8 mouse cellular contexts compared by ENCODE assay signal in genomic region chr10:83543439-83544102, GRCm38 (mm10). TPM values are rescaled to one million over a fixed set of nuclear protein-coding genes. Genes with fewer than 3 reads are reported as not detected.
DNase-seq lines count a peak whose midpoint lies in the region; ATAC-seq and TF ChIP-seq lines count a peak whose summit lies in the region.

Washc4 (plus strand) TSS chr10:83543752.

- peak within 1 kb of the TSS; percentile 87 for H3K4me3 ChIP-seq in bone marrow, adult 2 months (replicated peaks; ENCODE audit: control insufficient read depth, low read depth, low read length)
- peak within 1 kb of the TSS; percentile 86 for H3K4me3 ChIP-seq in embryonic facial prominence, embryonic 15.5 days (replicated peaks)
- H3K4me3 ChIP-seq in heart, embryonic 10.5 days: peak within 1 kb of the TSS; percentile 89
- H3K4me3 ChIP-seq in kidney, embryonic 15.5 days (replicated peaks): peak within 1 kb of the TSS; percentile 93

- H3K36me3 ChIP-seq in embryonic facial prominence, embryonic 15.5 days: peaks cover 12% of the 10 kb centered on the region
- H3K36me3 ChIP-seq in heart, embryonic 10.5 days: peaks cover 11% of the 10 kb centered on the region
- H3K36me3 ChIP-seq in kidney, embryonic 15.5 days: peaks cover 10% of the 10 kb centered on the region

- peak; percentile 89; the same call in 1 of the 2 replicates for TF ChIP-seq POLR2A in bone marrow, adult 2 months (IDR thresholded peaks at IDR 0.05; ENCODE audit: borderline replicate concordance, control insufficient read depth, low read depth, low read length)

- peak within 1 kb of the TSS; percentile 90 for H3K9ac ChIP-seq in embryonic facial prominence, embryonic 15.5 days
- peak within 1 kb of the TSS; percentile 87 for H3K9ac ChIP-seq in kidney, embryonic 15.5 days

- H3K9me3 ChIP-seq in embryonic facial prominence, embryonic 15.5 days (replicated peaks): no peaks in the 10 kb centered on the region
- H3K9me3 ChIP-seq in heart, embryonic 10.5 days: no peaks in the 10 kb centered on the region
- no peaks in the 10 kb centered on the region for H3K9me3 ChIP-seq in kidney, embryonic 15.5 days (replicated peaks)

- H3K27me3 ChIP-seq in embryonic facial prominence, embryonic 15.5 days: no peaks in the 10 kb centered on the region
- no peaks in the 10 kb centered on the region for H3K27me3 ChIP-seq in heart, embryonic 10.5 days (ENCODE audit: insufficient read depth, poor library complexity, severe bottlenecking)
- no peaks in the 10 kb centered on the region for H3K27me3 ChIP-seq in kidney, embryonic 15.5 days

- no peak for TF ChIP-seq CTCF in bone marrow, adult 2 months (IDR thresholded peaks at IDR 0.05; ENCODE audit: control insufficient read depth, insufficient read depth, low read length)

- peak within 1 kb of the TSS; percentile 61 for H3K4me2 ChIP-seq in embryonic facial prominence, embryonic 15.5 days (replicated peaks)
- peak within 1 kb of the TSS; percentile 71 for H3K4me2 ChIP-seq in kidney, embryonic 15.5 days

- H3K27ac ChIP-seq in bone marrow, adult 2 months (ENCODE audit: control insufficient read depth, insufficient read depth, low read depth, low read length, poor library complexity): peak within 1 kb of the TSS; percentile 95
- peak within 1 kb of the TSS; percentile 87 for H3K27ac ChIP-seq in embryonic facial prominence, embryonic 15.5 days (replicated peaks)
- H3K27ac ChIP-seq in heart, embryonic 10.5 days: peak within 1 kb of the TSS; percentile 97
- peak within 1 kb of the TSS; percentile 91 for H3K27ac ChIP-seq in kidney, embryonic 15.5 days

- no peaks in the 10 kb centered on the region for H3K4me1 ChIP-seq in bone marrow, adult 2 months (ENCODE audit: control insufficient read depth, insufficient read depth, low read length)
- H3K4me1 ChIP-seq in embryonic facial prominence, embryonic 15.5 days: peaks cover 14% of the 10 kb centered on the region
- H3K4me1 ChIP-seq in heart, embryonic 10.5 days: peaks cover 16% of the 10 kb centered on the region
- peaks cover 22% of the 10 kb centered on the region for H3K4me1 ChIP-seq in kidney, embryonic 15.5 days

- peak; percentile 99 for ATAC-seq in embryonic facial prominence, embryonic 15.5 days (ENCODE audit: insufficient number of reproducible peaks, low FRiP score, low TSS enrichment, low read depth)
- peak; percentile 99 for ATAC-seq in kidney, embryonic 15.5 days (replicated peaks; ENCODE audit: low FRiP score)
- ATAC-seq in monocyte, adult 5-6 weeks (replicated peaks; ENCODE audit: insufficient number of reproducible peaks, low FRiP score, low TSS enrichment, poor library complexity, severe bottlenecking): peak; percentile 91

- DNase-seq in 416B (ENCODE audit: low read depth): peak; percentile 85
- peak; percentile 96 for DNase-seq in heart, embryonic 10.5 days (ENCODE audit: low spot score)
- DNase-seq in liver: peak; percentile 95
- DNase-seq in spleen, postnatal 4 days (ENCODE audit: low spot score in 2 of 2): peak; percentile 93 to 97

- WGBS in bone marrow, adult 2 months: 3% methylated on average over 49 of the region's 49 CpGs
- 1% methylated on average over 49 of the region's 49 CpGs for WGBS in embryonic facial prominence, embryonic 15.5 days
- 3% methylated on average over 49 of the region's 49 CpGs for WGBS in heart, embryonic 10.5 days
- WGBS in kidney, embryonic 15.5 days: 1% methylated on average over 44 of the region's 49 CpGs

RNA-seq across cellular contexts. Expression of gene Washc4, which starts in this region (rescaled TPM):
- 2.9 and 6.6 TPM in 2 replicates for polyA plus RNA-seq in bone marrow, adult 2 months (2011; ENCODE audit: insufficient read depth, insufficient read length, low replicate concordance, missing spikeins)
- polyA plus RNA-seq in embryonic facial prominence, embryonic 15.5 days (2015; fragmentation: Nextera tagmentation; extraction: Ambion mirVana): 40.5 and 42.4 TPM in 2 replicates
- polyA plus RNA-seq in heart, embryonic 10.5 days (2016; fragmentation: Nextera tagmentation; extraction: Ambion mirVana): 29.6 and 32.1 TPM in 2 replicates
- 34.0 and 37.5 TPM in 2 replicates for polyA plus RNA-seq in kidney, embryonic 15.5 days (2015; fragmentation: Nextera tagmentation; extraction: Ambion mirVana)
- total RNA-seq in monocyte, adult 5-6 weeks (2017): 55.5 to 59.6 TPM (median 57.4 TPM) in 3 replicates

Comparison
In these comparisons a context has a peak if more than half of its experiments do, and no peak if none do; other contexts are left out.
1. Peak in every context shown above with its lines: DNase-seq, ATAC-seq, H3K4me3 ChIP-seq and H3K27ac ChIP-seq.